Mouse (Mus musculus) stomach, embryonic 14.5 days (tissue): ENCODE results near the gene H2-T3. TPM values are rescaled to one million over a fixed set of nuclear protein-coding genes. Genes with fewer than 3 reads are reported as not detected.
"Not testable (repeated sequence)": the region's sequence is repeated elsewhere in the genome, so short reads cannot be mapped to it uniquely, and the experiment has no call there.

ENCODE experiments used
- ATAC-seq: fragments of 200-750 bp; cut with Nextera tagmentation; 2 replicates; pipeline ENCODE4 v1.8.0; 2017; ENCODE audit warnings: low read depth, moderate TSS enrichment; ENCODE audit not compliant: insufficient number of reproducible peaks, insufficient read depth, low FRiP score
- H3K27ac ChIP-seq: fragments of 300-500 bp; sonication (generic); 2 replicates; pipeline ENCODE4 v1.5.1; 2014; ENCODE audit warnings: mild to moderate bottlenecking, low read length, moderate library complexity, mixed read lengths
- H3K27me3 ChIP-seq: fragments of 300-500 bp; sonication (generic); 2 replicates; pipeline ENCODE4 v1.6.1; 2014; ENCODE audit warnings: low read length, control low read depth, mixed read lengths; ENCODE audit not compliant: control insufficient read depth, insufficient read depth
- H3K36me3 ChIP-seq: fragments of 300-500 bp; sonication (generic); 2 replicates; pipeline ENCODE4 v1.6.1; 2014; ENCODE audit warnings: mild to moderate bottlenecking, control low read depth, low read length, moderate library complexity, mixed read lengths; ENCODE audit not compliant: control insufficient read depth, insufficient read depth
- H3K4me1 ChIP-seq: fragments of 300-500 bp; sonication (generic); 2 replicates; pipeline ENCODE4 v1.6.1; 2014; ENCODE audit warnings: low read length, control low read depth, mixed read lengths; ENCODE audit not compliant: control insufficient read depth, insufficient read depth
- H3K4me2 ChIP-seq: fragments of 300-500 bp; sonication (generic); replicated peaks from 2 replicates; pipeline ENCODE4 v1.6.1; 2014; ENCODE audit warnings: low read depth, low read length, control low read depth
- H3K4me3 ChIP-seq: fragments of 300-500 bp; sonication (generic); 2 replicates; pipeline ENCODE4 v1.5.1; 2014; ENCODE audit warnings: low read depth, low read length, control low read depth
- H3K9ac ChIP-seq: fragments of 300-500 bp; sonication (generic); replicated peaks from 2 replicates; pipeline ENCODE4 v1.6.1; 2014; ENCODE audit warnings: low read depth, mild to moderate bottlenecking, control low read depth, low read length, moderate library complexity, mixed read lengths
- H3K9me3 ChIP-seq: fragments of 300-500 bp; sonication (generic); 2 replicates; pipeline ENCODE4 v1.6.1; 2016; ENCODE audit warnings: low read depth, low read length, control low read depth; ENCODE audit not compliant: control insufficient read depth
- WGBS: fragments of 180-500 bp; shearing (Covaris S2); extraction: QIAGEN DNeasy Blood & Tissue Kit; methylation state at CpG from one replicate; pipeline ENCODE4 v1.1.7; 2014; 5-methylcytosine and 5-hydroxymethylcytosine counted together
- polyA plus RNA-seq: library from polyadenylated mRNA; unstranded; fragments of >200 nt; fragmentation: Nextera tagmentation; extraction: Ambion mirVana; gene quantifications from 2 replicates; pipeline ENCODE4 v1.2.1, GENCODE M21; 2014

H2-T3 gene
- polyA plus RNA-seq: not detected in 2 replicates

- Histone ChIP-seq H3K36me3 (no peaks in the 10 kb centered on the region), H3K27me3 (0 out of 2 replicates have a peak, but pooled peaks cover 2% of the 10 kb centered on the region), H3K9ac (no peak within 1 kb of the TSS), H3K4me1 (no peaks in the 10 kb centered on the region), H3K4me3 (no peak within 1 kb of the TSS), H3K27ac (no peak within 1 kb of the TSS), H3K9me3 (no peaks in the 10 kb centered on the region), H3K4me2 (no peak within 1 kb of the TSS)
- 83% methylated on average over 2 of the region's 2 CpGs for WGBS
- no peak for ATAC-seq
These were observed at the start of gene H2-T3 for GRCm38 (mm10) chr17:36190169-36190507. TSS of gene H2-T3 (minus strand) at chr17:36190287.

- H3K27me3 ChIP-seq: peaks cover 20% of the 10 kb centered on the region; the same call in 1 of the 2 replicates
- ATAC-seq: peak; percentile 63; the same call in 1 of the 2 replicates
- no peaks in the 10 kb centered on the region for H3K9me3 ChIP-seq
- H3K4me2 ChIP-seq: peak overlapping the region; percentile 67
- H3K36me3 ChIP-seq: no peaks in the 10 kb centered on the region
- 0 out of 2 replicates have a peak, but pooled peaks cover 5% of the 10 kb centered on the region for H3K4me1 ChIP-seq
- 3% methylated on average over 27 of the region's 27 CpGs for WGBS
- H3K27ac ChIP-seq: no peak overlapping the region
- peak overlapping the region; percentile 33 for H3K4me3 ChIP-seq
- H3K9ac ChIP-seq: peak overlapping the region; percentile 28; the same call in 1 of the 2 replicates
These were observed 47.3 kb upstream of the H2-T3 start for GRCm38 (mm10) chr17:36237321-36237921.

DNA sequence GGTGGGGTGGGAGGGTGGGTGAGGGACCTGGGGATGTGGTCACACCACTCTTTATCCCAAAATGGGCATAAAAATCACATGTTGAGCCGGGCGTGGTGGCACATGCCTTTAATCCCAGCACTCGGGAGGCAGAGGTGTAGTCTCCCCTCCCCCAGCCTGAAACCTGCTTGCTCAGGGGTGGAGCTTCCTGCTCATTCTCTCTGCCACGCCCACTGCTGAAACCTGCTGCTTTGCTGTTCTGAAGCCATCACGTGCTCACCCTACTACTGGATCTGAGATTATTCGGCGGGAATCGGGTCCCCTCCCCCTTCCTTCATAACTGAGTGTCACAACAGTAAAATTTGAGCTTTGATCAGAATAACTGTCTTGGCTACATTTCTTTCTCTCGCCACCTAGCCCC is 45.2 kb upstream of the H2-T3 start:
- H3K27ac ChIP-seq, H3K9me3 ChIP-seq, H3K4me2 ChIP-seq, H3K4me3 ChIP-seq, ATAC-seq, H3K9ac ChIP-seq, H3K36me3 ChIP-seq, H3K4me1 ChIP-seq: not testable (repeated sequence)
- peaks cover 23% of the 10 kb centered on the region; the same call in 1 of the 2 replicates for H3K27me3 ChIP-seq
- 20% methylated on average over 8 of the region's 9 CpGs for WGBS

- no peak for ATAC-seq
- H3K9ac ChIP-seq: no peak overlapping the region
- no peak overlapping the region for H3K27ac ChIP-seq
- 73% methylated on average over 5 of the region's 5 CpGs for WGBS
- no peak overlapping the region for H3K4me2 ChIP-seq
- peaks cover 32% of the 10 kb centered on the region; the same call in 1 of the 2 replicates for H3K27me3 ChIP-seq
- 0 out of 2 replicates have a peak, but pooled peaks cover 5% of the 10 kb centered on the region for H3K4me1 ChIP-seq
- no peak overlapping the region for H3K4me3 ChIP-seq
- H3K36me3 ChIP-seq: no peaks in the 10 kb centered on the region
- no peaks in the 10 kb centered on the region for H3K9me3 ChIP-seq
These were observed 43.5 kb upstream of the H2-T3 start for GRCm38 (mm10) chr17:36233572-36233971.

- ATAC-seq: no peak
- Histone ChIP-seq H3K4me2 (no peak overlapping the region), H3K36me3 (no peaks in the 10 kb centered on the region), H3K27me3 (peaks cover 21% of the 10 kb centered on the region; the same call in 1 of the 2 replicates), H3K9ac (no peak overlapping the region), H3K4me1 (no peaks in the 10 kb centered on the region), H3K27ac (no peak overlapping the region), H3K4me3 (no peak overlapping the region), H3K9me3 (no peaks in the 10 kb centered on the region)
- WGBS: 8% methylated on average over 35 of the region's 36 CpGs
These were observed 41.2 kb upstream of the H2-T3 start for GRCm38 (mm10) chr17:36231318-36231717.

GRCm38 (mm10) chr17:36229046-36229445 is 39.0 kb upstream of the H2-T3 start:
- Histone ChIP-seq H3K36me3 (no peaks in the 10 kb centered on the region), H3K9ac (no peak overlapping the region), H3K4me2 (no peak overlapping the region), H3K4me1 (no peaks in the 10 kb centered on the region), H3K27me3 (peaks cover 35% of the 10 kb centered on the region), H3K4me3 (no peak overlapping the region), H3K9me3 (no peaks in the 10 kb centered on the region), H3K27ac (no peak overlapping the region)
- ATAC-seq: no peak
- 5% methylated on average over 5 of the region's 5 CpGs for WGBS

DNA sequence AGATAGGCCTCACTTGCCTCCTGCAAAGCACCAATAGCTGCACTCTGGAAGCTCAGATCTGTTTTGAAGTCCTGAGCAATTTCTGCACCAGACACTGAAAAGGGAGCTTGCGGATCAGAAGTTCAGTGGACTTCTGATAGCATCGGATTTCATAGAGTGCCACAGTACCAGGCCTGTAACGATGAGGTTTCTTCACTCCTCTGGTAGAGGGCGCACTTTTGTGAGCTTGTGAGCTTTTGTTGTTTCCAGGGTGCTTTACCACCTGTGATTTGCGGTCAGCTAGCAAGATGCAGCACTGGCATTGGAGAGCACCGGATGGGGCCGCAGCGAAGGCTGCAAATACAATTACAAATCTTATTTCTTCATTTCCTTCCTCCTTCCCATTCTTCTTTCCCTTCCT is 36.8 kb upstream of the H2-T3 start:
- Histone ChIP-seq H3K36me3 (no peaks in the 10 kb centered on the region), H3K4me2 (no peak overlapping the region), H3K27ac (no peak overlapping the region), H3K9me3 (no peaks in the 10 kb centered on the region), H3K9ac (no peak overlapping the region), H3K4me3 (no peak overlapping the region), H3K27me3 (peaks cover 30% of the 10 kb centered on the region), H3K4me1 (no peaks in the 10 kb centered on the region)
- WGBS: 20% methylated on average over 8 of the region's 8 CpGs
- no peak for ATAC-seq

- Histone ChIP-seq H3K4me1 (no peaks in the 10 kb centered on the region), H3K4me3 (no peak overlapping the region), H3K36me3 (no peaks in the 10 kb centered on the region), H3K27me3 (peaks cover 28% of the 10 kb centered on the region), H3K27ac (no peak overlapping the region), H3K9ac (no peak overlapping the region), H3K9me3 (no peaks in the 10 kb centered on the region), H3K4me2 (no peak overlapping the region)
- WGBS: 10% methylated on average over 9 of the region's 9 CpGs
- ATAC-seq: no peak
These were observed 35.2 kb upstream of the H2-T3 start for GRCm38 (mm10) chr17:36225231-36225824.
